Mouse (Mus musculus): ENCODE measurements around the gene Osbpl5. TPM values are rescaled to one million over a fixed set of nuclear protein-coding genes. Genes with fewer than 3 reads are reported as not detected.

Osbpl5 gene
- 10 to 100 TPM; 21.6 to 33.6 TPM for total RNA-seq (2021)

GRCm38 (mm10) chr7:143756125-143757026 lies at the start of gene Osbpl5:
Gene Osbpl5, minus strand, starts transcription at chr7:143756985.
- DNase-seq (ENCODE audit: extremely low spot score in 1 of 2, low spot score in 1 of 2) = no peak

- DNase-seq (ENCODE audit: extremely low spot score in 1 of 2, low spot score in 1 of 2) = no peak
These were observed 48.4 kb upstream of the Osbpl5 start for GRCm38 (mm10) chr7:143805199-143805624.

- DNase-seq (ENCODE audit: extremely low spot score in 1 of 2, low spot score in 1 of 2) = no peak
These were observed 44.6 kb upstream of the Osbpl5 start for GRCm38 (mm10) chr7:143801195-143802065.

- DNase-seq (ENCODE audit: extremely low spot score in 1 of 2, low spot score in 1 of 2) = no peak
These were observed 44.0 kb upstream of the Osbpl5 start for GRCm38 (mm10) chr7:143800770-143801169.

- no peak for DNase-seq (ENCODE audit: extremely low spot score in 1 of 2, low spot score in 1 of 2)
These were observed 42.0 kb upstream of the Osbpl5 start for GRCm38 (mm10) chr7:143798783-143799182.

- no peak for DNase-seq (ENCODE audit: extremely low spot score in 1 of 2, low spot score in 1 of 2)
These were observed 36.3 kb upstream of the Osbpl5 start for GRCm38 (mm10) chr7:143793121-143793520.

GRCm38 (mm10) chr7:143792336-143792985 lies 35.7 kb upstream of the Osbpl5 start:
- DNase-seq (ENCODE audit: extremely low spot score in 1 of 2, low spot score in 1 of 2) = no peak

GRCm38 (mm10) chr7:143783996-143784829 lies 27.4 kb upstream of the Osbpl5 start, which contains the start of gene Mrgpre:
Gene Mrgpre, minus strand, starts transcription at chr7:143784500.
- peak; percentile 48 to 62 for DNase-seq (ENCODE audit: extremely low spot score in 1 of 2, low spot score in 1 of 2)

GRCm38 (mm10) chr7:143783378-143783995 lies 26.7 kb upstream of the Osbpl5 start:
- DNase-seq (ENCODE audit: extremely low spot score in 1 of 2, low spot score in 1 of 2) = no peak

GRCm38 (mm10) chr7:143777375-143777774 lies 20.6 kb upstream of the Osbpl5 start:
- DNase-seq (ENCODE audit: extremely low spot score in 1 of 2, low spot score in 1 of 2) = no peak

- no peak for DNase-seq (ENCODE audit: extremely low spot score in 1 of 2, low spot score in 1 of 2)
These were observed 19.4 kb upstream of the Osbpl5 start for GRCm38 (mm10) chr7:143776137-143776536.

- no peak for DNase-seq (ENCODE audit: extremely low spot score in 1 of 2, low spot score in 1 of 2)
These were observed 12.7 kb upstream of the Osbpl5 start for GRCm38 (mm10) chr7:143769461-143769860.

GRCm38 (mm10) chr7:143768267-143768666 lies 11.5 kb upstream of the Osbpl5 start:
- no peak for DNase-seq (ENCODE audit: extremely low spot score in 1 of 2, low spot score in 1 of 2)

- no peak for DNase-seq (ENCODE audit: extremely low spot score in 1 of 2, low spot score in 1 of 2)
These were observed 10.1 kb upstream of the Osbpl5 start, which contains the start of gene Mrgprg for GRCm38 (mm10) chr7:143766893-143767292. Gene Mrgprg, minus strand, starts transcription at chr7:143766993.

GRCm38 (mm10) chr7:143764876-143765530 lies 8.2 kb upstream of the Osbpl5 start:
- no peak for DNase-seq (ENCODE audit: extremely low spot score in 1 of 2, low spot score in 1 of 2)

GRCm38 (mm10) chr7:143763794-143764193 lies 7.0 kb upstream of the Osbpl5 start:
- no peak for DNase-seq (ENCODE audit: extremely low spot score in 1 of 2, low spot score in 1 of 2)

GRCm38 (mm10) chr7:143758956-143759355 lies 2.2 kb upstream of the Osbpl5 start:
- DNase-seq (ENCODE audit: extremely low spot score in 1 of 2, low spot score in 1 of 2) = no peak

GRCm38 (mm10) chr7:143757696-143758095 lies 911 bp upstream of the Osbpl5 start:
- no peak for DNase-seq (ENCODE audit: extremely low spot score in 1 of 2, low spot score in 1 of 2)

GRCm38 (mm10) chr7:143757027-143757390 lies 224 bp upstream of the Osbpl5 start:
- DNase-seq (ENCODE audit: extremely low spot score in 1 of 2, low spot score in 1 of 2) = peak in 1 of 2 experiments; percentile 51

Measured in layer of hippocampus, postnatal 25 days (tissue).